Mouse (Mus musculus) activated CD4-positive, CD25-positive, alpha-beta regulatory T cell (primary cell): ENCODE measurements around the gene Ccdc115. TPM values are rescaled to one million over a fixed set of nuclear protein-coding genes. Genes with fewer than 3 reads are reported as not detected.

Source experiments
- polyA plus RNA-seq, 2 experiments: library from polyadenylated mRNA; unstranded; fragments of 100-300 nt; shearing (Covaris generic); gene quantifications; one replicate each; pipeline ENCODE4 v1.2.1; 2017

Gene Ccdc115
- polyA plus RNA-seq = 10 to 100 TPM; 50.1 to 64.6 TPM

GRCm38 (mm10) chr1:34439215-34439960 is at the start of gene Ccdc115, which contains the start of gene Imp4:
Gene Ccdc115, minus strand, starts transcription at chr1:34439672.
Gene Imp4, plus strand, starts transcription at chr1:34439851.

GRCm38 (mm10) chr1:34459284-34460060 is 20.0 kb upstream of the Ccdc115 start, which contains the start of gene Ptpn18:
Gene Ptpn18, plus strand, starts transcription at chr1:34459762.

Other genes starting within 250 kb of the Ccdc115 start
- gene Imp4, start 179 bp upstream of the Ccdc115 start, polyA plus RNA-seq = 100 to 1,000 TPM; 119 to 136 TPM
- 100 to 1,000 TPM; 324 to 383 TPM for gene Ptpn18, start 20.1 kb upstream of the Ccdc115 start, polyA plus RNA-seq
- not detected for gene Prss39, start 58.7 kb upstream of the Ccdc115 start, polyA plus RNA-seq
- under 1 TPM in 1 of 2 experiments, not detected in 1; 0.39 TPM for gene Cfc1, start 96.0 kb upstream of the Ccdc115 start, polyA plus RNA-seq
- gene Prss40, start 121.3 kb upstream of the Ccdc115 start, polyA plus RNA-seq = not detected
- not detected for gene Amer3, start 140.0 kb upstream of the Ccdc115 start, polyA plus RNA-seq